Mouse (Mus musculus) erythroid progenitor cell, adult 5-6 weeks (primary cell): ENCODE data around the gene Pdcd6. TPM values are rescaled to one million over a fixed set of nuclear protein-coding genes. Genes with fewer than 3 reads are reported as not detected.

Source experiments
- ATAC-seq: replicated peaks from 2 replicates; pipeline ENCODE4 v1.8.0; 2016; ENCODE audit warnings: moderate number of reproducible peaks, mild to moderate bottlenecking, moderate TSS enrichment, inconsistent platforms; ENCODE audit not compliant: poor library complexity, low FRiP score, severe bottlenecking
- total RNA-seq, 2 experiments: library from RNA; stranded (forward) in 1 of 2; stranded (reverse) in 1 of 2; fragments of 150-400 nt in 1 of 2; fragments of 186-747, 209-891 nt in 1 of 2; gene quantifications; 2 replicates each; pipeline versions ENCODE4 v1.2.3 to v1.2.4; 2015 to 2017; ENCODE audit warnings: low replicate concordance in 2 of 2

Gene Pdcd6
- total RNA-seq (2015; ENCODE audit: low replicate concordance) (56.2 and 60.8 TPM in 2 replicates), total RNA-seq (2017; ENCODE audit: low replicate concordance) (25.1 and 48.8 TPM in 2 replicates)

DNA sequence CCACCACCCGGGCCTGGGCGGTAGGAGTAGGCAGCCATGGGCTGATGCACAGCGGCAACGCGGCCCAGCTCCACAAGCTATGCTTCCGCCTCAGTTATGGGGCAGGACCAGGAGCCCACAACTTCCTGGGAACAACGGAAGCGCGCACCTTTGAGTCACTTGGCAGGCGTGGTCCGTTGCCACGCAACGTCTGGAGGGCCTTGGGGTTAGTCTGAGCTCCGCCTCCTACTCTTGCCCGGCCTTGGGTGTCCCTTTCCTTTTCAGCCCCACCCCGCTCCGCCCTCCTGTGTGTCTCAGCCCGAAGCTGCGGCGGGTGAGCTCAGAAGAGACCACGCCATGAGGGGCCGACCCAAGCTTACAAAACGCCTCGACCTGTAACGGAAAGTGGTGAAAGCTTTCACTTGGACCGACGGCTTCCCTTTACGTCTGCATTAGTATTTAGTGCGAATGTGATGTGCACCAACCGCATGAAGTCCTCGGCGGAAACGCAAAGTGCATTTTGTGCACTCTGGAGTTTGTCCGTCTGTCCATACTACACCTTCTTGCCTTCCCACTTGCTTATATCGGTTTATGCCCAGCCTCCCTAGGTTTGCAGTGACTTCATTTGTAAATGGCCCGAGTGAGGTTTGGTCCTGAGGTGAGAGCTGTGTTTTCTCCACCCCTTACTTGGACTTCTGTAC lies at the start of gene Pdcd6:
Gene Pdcd6 (minus strand): TSS at position 411 of the 680 bp plus-strand sequence.
- ATAC-seq, result peak; percentile 98

DNA sequence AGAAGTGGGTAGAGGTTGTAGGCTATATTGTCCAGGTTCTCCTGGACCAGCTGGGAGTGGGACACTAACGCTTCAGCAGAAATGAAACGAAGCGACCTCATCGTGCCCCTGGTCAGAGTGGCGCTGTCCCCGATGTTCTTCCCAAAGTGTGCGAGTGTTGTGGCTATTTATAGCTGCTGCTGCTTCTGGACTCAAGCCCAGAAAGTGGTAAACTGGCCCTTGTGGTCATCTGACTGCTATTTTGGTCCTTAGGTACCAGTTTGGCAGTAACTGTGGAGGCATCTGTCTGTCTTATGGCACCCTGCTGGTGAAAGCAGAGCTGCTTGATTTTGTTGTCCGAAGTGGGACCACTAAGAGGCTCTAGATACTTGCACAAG lies 46.5 kb upstream of the Pdcd6 start, which contains the start of gene Lrrc14b:
Gene Lrrc14b (minus strand): TSS at position 147 of the 377 bp plus-strand sequence.
- no peak for ATAC-seq

- ATAC-seq, result no peak
Measured at GRCm38 (mm10) chr13:74363176-74363858, 45.9 kb upstream of the Pdcd6 start.

DNA sequence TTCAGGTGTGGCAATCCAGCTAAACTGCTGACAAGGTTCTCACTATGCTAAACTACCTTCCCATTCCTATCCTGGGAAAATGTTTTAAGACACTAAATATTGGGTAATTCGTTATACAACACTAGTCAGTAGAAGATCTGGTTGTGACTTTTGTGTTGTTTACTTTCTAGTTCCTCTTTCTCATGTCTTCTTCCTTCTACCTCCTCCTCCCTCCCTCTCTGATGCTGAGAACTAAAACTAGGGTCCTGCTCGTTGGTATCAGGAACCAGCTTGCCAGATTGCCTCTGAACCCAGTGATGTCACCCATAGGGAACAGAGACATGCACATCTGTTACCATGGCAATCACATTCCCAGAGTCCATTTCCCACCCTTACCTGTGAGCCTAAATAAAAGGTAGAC lies 44.8 kb upstream of the Pdcd6 start:
- no peak for ATAC-seq

DNA sequence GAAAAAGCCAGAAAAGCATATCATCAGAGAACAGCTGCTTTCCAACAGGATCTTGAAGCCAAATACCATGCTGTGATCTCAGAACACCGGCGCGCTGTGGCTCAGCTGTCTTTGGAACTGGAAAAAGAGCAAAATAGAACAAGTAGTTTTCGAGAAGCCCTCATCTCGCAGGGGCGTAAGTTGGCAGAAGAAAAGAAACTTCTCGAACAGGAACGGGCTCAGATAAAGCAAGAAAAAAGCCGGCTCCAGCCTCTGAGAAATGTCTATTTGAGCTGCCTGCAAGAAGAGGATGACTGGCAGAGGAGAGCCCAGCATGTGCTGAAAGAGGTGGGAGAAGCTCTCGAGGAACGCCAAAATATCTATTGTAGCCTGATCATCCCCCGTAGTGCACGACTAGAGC lies 39.1 kb upstream of the Pdcd6 start:
- no peak for ATAC-seq

DNA sequence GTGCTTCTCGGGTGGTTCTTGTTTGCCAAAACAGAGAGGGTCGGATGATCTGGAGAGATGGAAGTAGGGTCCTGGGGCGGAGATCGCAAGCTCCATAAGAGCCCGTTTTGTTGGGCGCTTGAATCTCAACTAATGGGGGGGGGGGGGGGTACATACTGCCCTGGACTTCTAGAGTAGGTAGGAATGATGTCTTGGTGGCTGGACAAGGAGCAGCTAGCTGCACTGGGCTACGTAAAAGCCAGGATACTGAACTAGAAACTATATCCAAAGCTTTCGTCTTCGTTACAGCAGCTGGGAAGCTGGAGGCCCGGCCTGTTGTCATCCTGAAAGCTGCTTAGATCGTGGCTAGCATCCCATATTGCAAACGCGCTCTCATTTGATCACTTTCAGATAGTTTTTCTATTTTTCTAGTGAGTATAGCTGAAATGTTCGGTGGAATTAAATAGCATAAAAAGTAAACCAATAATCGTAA lies 33.1 kb upstream of the Pdcd6 start:
- peak; percentile 33; the same call in 1 of the 2 replicates for ATAC-seq

DNA sequence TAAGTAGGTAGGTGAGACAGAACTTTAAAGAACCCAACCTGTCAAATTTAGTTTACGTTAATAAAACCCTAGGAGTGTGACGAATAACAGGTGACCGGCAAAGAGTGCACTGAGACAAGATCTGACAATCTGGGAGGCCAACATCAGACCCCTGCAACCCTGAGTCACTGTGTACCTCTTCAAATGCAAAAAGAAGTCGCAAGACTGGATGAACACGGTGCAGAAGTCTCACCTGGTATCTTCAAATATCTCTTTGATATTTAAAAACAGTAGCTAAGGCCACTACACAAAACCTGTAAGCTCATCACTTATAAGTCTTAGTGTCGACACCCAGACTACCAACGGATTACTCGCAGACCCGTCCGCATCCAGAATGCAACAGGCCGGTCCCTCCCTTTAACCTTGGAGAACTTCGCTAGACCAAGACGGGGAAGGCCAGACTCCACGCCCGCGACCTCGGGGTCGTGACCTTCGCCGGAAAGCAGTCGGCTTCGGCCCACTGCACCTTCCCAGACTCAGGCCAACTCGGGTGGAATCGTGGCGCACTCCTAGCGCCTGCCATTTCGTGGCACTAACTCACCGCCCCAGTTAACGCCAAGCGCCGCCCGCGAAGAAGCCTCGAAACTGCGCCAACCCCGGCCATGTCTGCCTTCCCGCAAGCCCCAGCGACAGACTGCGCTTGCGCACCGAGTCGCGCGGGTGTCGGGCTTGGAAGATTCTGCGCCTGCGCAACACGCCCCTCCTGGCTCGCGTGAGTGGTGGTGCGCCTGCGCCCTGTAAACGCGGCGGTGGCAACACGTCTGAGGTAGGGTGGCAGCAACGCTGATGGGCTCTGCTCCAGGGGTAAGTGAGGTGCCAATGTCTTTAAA lies 32.4 kb upstream of the Pdcd6 start, which contains the start of the genes Sdha and Ccdc127:
Gene Sdha (minus strand): TSS at position 715 of the 869 bp plus-strand sequence.
Gene Ccdc127 (plus strand): TSS at position 744 of the 869 bp plus-strand sequence.
- peak; percentile 97 for ATAC-seq

- peak; percentile 76 for ATAC-seq
Measured at GRCm38 (mm10) chr13:74341036-74341435, 23.7 kb upstream of the Pdcd6 start.

- ATAC-seq, result no peak
Measured at GRCm38 (mm10) chr13:74329321-74329720, 11.9 kb upstream of the Pdcd6 start.

- peak; percentile 40 for ATAC-seq
Measured at GRCm38 (mm10) chr13:74316789-74317169, 601 bp downstream of the Pdcd6 start.

DNA sequence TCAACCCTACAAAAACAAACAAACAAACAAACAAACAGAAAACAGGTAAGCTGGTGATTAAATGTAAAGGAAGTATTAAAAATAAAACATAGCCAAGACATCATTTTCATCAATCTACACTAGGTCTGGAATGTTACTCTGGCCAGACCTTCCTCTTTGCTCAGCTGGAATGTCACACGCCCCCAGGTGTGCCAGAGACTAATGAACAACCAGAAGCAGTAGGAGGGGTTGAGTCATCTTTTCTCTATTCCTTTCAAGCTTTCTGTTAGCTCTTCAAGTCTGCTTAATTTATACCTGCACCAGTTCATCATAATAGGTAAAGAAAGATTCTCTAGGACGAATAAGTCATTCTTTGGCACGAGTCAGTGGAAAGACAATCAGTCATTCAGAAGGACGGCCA lies 994 bp downstream of the Pdcd6 start:
- ATAC-seq, result no peak

- no peak for ATAC-seq
Measured at GRCm38 (mm10) chr13:74314616-74315015, 2.8 kb downstream of the Pdcd6 start.

DNA sequence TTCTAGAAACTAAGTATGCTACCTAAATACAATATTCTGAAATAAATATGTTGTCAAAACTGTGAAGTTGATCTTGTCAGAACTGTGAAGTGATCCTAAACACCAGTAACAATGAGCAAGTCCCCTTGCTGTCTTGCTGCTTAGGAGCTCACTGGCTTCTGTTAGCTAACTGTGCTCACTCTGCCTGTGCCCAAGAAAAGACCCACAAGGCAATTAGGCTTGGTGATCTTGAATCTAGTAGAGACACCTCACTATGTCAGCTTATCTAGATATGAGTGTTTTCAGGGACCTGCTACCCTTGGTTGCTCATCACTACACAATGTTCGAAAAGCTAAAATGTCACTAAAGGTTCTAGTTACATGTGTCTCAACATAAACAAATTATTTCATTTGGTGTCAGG lies 11.6 kb downstream of the Pdcd6 start:
- no peak for ATAC-seq

DNA sequence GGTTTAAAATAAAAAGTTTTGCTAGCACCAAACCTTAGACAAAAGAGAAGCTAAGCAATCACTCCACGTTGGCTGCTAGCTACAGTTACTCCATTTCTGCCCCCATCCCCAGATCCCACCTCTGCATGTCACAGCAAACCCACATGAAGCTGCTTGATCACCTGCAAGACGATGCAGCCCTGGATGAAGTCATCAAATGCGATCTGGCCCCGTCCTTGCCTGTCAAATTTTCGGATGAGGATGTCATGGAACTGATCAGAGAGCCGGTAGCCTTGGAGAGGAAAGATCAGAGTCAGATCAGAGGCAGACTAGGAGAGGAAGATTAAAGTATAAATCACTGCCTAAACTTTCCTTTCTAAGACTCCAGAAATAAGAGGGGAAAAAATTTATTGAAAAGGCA lies 12.0 kb downstream of the Pdcd6 start:
- no peak for ATAC-seq

- ATAC-seq, result no peak
Measured at GRCm38 (mm10) chr13:74302050-74303037, 15.0 kb downstream of the Pdcd6 start.

GRCm38 (mm10) chr13:74301607-74301984 lies 15.8 kb downstream of the Pdcd6 start:
- ATAC-seq, result peak; percentile 40; the same call in 1 of the 2 replicates

DNA sequence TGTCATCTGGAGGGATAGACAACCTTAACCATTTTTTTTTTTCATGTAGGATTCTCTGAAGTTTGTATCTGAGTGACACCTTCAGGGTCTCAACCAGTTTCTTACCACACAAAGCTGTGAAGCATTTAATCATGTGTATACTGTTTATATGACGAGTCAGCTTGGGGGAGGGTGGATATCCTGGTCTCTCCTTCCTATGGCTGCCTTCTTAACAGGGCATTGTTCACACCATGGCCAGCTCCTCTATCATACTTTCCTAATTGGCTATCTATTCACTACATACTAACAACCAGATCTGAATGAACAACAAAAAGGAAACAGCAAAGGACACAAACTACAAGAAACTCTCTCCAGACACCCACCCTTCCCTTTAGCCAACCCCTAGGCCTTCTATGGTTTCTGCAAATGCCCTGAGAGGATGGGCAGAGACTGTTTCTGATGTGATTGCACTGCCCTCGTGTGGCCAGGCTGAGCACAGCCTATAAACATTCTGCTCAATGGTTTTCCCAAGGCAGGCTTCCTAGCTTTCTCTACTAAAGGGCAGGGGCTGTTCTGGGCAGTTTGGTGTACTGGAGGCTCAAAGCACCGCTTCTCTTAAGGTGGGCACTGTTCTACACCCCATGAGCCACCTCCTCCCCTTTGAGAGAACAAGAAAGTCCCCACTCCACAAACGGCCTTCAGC lies 16.3 kb downstream of the Pdcd6 start:
- peak; percentile 80 for ATAC-seq

DNA sequence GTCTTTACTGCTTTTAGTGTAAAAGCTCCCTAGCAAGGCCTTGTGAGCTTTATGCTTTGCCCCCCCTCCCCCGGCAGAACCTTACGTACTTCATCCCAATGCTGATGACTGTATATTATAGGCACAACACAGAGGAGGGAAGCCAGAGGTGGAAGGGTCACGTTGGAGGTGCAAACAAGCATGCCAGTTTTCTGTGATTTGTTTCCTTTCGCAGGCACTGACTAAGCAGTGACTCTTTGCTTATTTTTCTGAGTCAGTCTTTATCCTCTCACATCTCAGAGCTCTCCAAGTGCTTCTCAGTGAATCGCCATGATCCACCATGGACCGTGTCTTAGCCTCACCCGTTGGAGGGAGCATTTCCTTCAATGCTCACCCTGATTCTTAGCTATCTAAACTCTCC lies 21.0 kb downstream of the Pdcd6 start:
- ATAC-seq, result no peak
